Mouse (Mus musculus) layer of hippocampus, adult 18-20 months (tissue): ENCODE measurements around the gene Fam160a2. TPM values are rescaled to one million over a fixed set of nuclear protein-coding genes. Genes with fewer than 3 reads are reported as not detected.

Experiments
- total RNA-seq, 2 experiments: library from RNA; stranded (reverse); gene quantifications; 2 replicates each; pipeline ENCODE4 v1.2.3; 2021

Fam160a2 gene
- total RNA-seq, 2 experiments from 2014 or later, result 55.9 to 59.4 TPM

Other genes starting within 250 kb of the Fam160a2 start
- gene Olfr684, start 236.4 kb downstream of the Fam160a2 start, total RNA-seq, result not detected
- gene Olfr685, start 214.0 kb downstream of the Fam160a2 start, total RNA-seq, result not detected
- not detected for gene Olfr686, start 192.6 kb downstream of the Fam160a2 start, total RNA-seq
- gene Olfr688, start 112.0 kb downstream of the Fam160a2 start, total RNA-seq, result not detected
- not detected for gene Olfr689, start 88.9 kb downstream of the Fam160a2 start, total RNA-seq
- gene Olfr690, start 66.0 kb downstream of the Fam160a2 start, total RNA-seq, result under 1 TPM; 0.25 to 0.64 TPM
- under 1 TPM; 0.35 to 0.36 TPM for gene Olfr691, start 57.8 kb downstream of the Fam160a2 start, total RNA-seq
- gene Olfr692, start 31.8 kb downstream of the Fam160a2 start, total RNA-seq, result not detected
- gene Gm5901, start 25.0 kb downstream of the Fam160a2 start, total RNA-seq, result not detected
- gene Cnga4, start 4.5 kb upstream of the Fam160a2 start, total RNA-seq, result under 1 TPM; 0.63 to 0.69 TPM
- gene Cckbr, start 25.7 kb upstream of the Fam160a2 start, total RNA-seq, result 1 to 10 TPM; 5.4 to 9.2 TPM
- gene Cavin3, start 82.2 kb upstream of the Fam160a2 start, total RNA-seq, result 10 to 100 TPM; 14.3 to 15.9 TPM
- 10 to 100 TPM; 83.8 to 89.3 TPM for gene Smpd1, start 154.3 kb upstream of the Fam160a2 start, total RNA-seq
- gene Apbb1, start 181.6 kb upstream of the Fam160a2 start, total RNA-seq, result 100 to 1,000 TPM; 382 to 388 TPM
- under 1 TPM in 1 of 2 experiments, not detected in 1; 0.42 TPM for gene Hpx, start 200.1 kb upstream of the Fam160a2 start, total RNA-seq
- gene Trim3, start 233.5 kb upstream of the Fam160a2 start, total RNA-seq, result 100 to 1,000 TPM; 122 to 136 TPM
- 10 to 100 TPM; 69.2 to 73.6 TPM for gene Timm10b, start 240.0 kb upstream of the Fam160a2 start, total RNA-seq
- 100 to 1,000 TPM; 101 to 110 TPM for gene Arfip2, start 240.4 kb upstream of the Fam160a2 start, total RNA-seq
- gene Gm45799, start 240.5 kb upstream of the Fam160a2 start, total RNA-seq, result 10 to 100 TPM in 1 of 2 experiments, 1 to 10 TPM in 1; 7.7 to 16.5 TPM